Mouse (Mus musculus): Measurements from ENCODE around the gene Olfr1496.

DNA sequence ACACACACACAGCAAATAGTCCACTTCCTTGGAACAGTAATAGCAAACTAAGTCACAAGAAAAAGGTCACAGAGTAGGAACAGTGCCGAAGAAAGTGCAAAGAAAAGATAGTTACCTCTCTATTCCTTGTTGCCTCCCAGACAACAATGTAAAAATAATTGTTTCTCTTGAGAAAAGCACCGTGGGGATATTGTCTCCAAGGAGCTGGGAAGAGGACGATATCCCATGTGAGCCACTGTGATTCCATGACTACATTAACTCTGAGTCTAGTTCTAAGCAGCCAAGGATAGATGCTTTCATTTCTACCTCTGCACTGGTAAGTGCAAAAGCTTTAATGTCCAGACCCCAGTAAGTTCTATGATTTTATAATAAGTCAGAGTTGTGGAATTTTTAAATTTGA lies 13.4 kb upstream of the Olfr1496 start, which contains the start of gene Olfr1495:
- TF ChIP-seq RCOR1 (conservative IDR thresholded peaks at IDR 0.05; ENCODE audit: low read depth, low read length) (no peak), MAX (IDR thresholded peaks at IDR 0.05; ENCODE audit: low read length) (no peak), EP300 (IDR thresholded peaks at IDR 0.05; ENCODE audit: low read length) (no peak), HCFC1 (IDR thresholded peaks at IDR 0.05; ENCODE audit: low read depth, low read length) (no peak), ELF1 (IDR thresholded peaks at IDR 0.05; ENCODE audit: low read depth, low read length) (no peak), MXI1 (IDR thresholded peaks at IDR 0.05; ENCODE audit: low read depth, low read length) (no peak)

Data from CH12.LX (cell line).